Mouse (Mus musculus) spleen, adult 10 weeks (tissue): Measurements from ENCODE around the gene Cd47. TPM values are rescaled to one million over a fixed set of nuclear protein-coding genes. Genes with fewer than 3 reads are reported as not detected.

Source experiments
- polyA plus RNA-seq: library from polyadenylated mRNA; stranded (reverse); fragments of 350-450 nt; fragmentation: Illumina TruSeq; extraction: RNeasy Lipid Tissue Mini Kit (QIAGEN cat#74804); gene quantifications from one replicate; pipeline ENCODE4 v1.2.3, GENCODE M21; 2015; ENCODE audit warnings: low replicate concordance; ENCODE audit not compliant: insufficient read depth

Cd47 gene
- 261 TPM for polyA plus RNA-seq

DNA sequence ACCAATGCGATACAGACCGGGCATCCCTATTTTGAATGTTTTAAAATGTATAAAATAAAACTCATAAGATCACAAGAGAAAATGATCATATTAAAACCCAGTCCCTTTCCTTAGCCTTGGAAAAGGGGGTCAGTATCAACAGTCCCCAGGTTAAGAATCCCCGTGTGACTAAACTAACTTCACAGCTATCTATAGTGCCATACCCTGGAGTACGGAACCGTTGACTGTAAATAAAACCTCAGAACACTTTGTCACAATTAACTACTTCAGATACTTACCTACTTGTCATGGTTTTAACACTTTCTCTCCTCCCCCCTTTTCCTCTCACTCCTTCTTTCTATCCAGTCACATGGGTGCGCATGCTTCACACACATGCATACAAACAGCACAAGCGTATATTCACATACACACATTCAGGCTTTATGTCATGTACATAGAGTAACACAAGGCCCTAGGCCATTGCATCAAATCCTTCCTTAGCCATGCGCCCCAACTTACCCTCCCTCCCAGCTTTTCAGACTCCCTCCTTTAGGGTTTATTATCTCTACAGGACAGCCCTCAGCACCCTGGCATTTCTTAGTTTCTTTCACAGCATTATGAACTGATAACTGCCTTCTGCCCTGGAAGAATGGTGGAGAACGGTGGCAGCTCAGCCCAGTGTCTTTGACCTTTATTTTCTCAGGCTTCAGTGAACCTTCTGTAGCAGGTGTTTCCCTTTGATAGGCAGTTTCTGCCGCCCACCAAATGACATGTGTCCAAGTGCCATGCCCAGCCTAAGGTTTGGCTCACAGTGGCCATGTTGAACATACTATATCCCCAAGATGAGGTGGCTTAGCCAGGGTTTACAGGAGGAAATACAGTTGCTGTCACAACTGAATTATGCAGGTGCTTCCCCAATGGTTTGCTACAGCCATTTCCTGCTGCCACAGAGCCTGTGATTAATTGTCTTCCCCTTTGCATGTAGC is at the start of gene Cd47:
Cd47 (plus strand) TSS at position 937 of the 965 bp plus-strand sequence.

Other genes with a start within 250 kb of the Cd47 start
- gene Ift57, start 101.3 kb upstream of the Cd47 start, polyA plus RNA-seq: 12.9 TPM